Mouse (Mus musculus) spleen, adult 2 months (tissue): ENCODE data around the gene Faap100. TPM values are rescaled to one million over a fixed set of nuclear protein-coding genes. Genes with fewer than 3 reads are reported as not detected.
"Not testable (repeated sequence)": the region's sequence is repeated elsewhere in the genome, so short reads cannot be mapped to it uniquely, and the experiment has no call there.

Experiments
- DNase-seq, 2 experiments: peaks; one replicate each; pipeline versions ENCODE4 v3.0.0 to v3.0.0-alpha.2; 2012 to 2021; ENCODE audit warnings: low spot score in 2 of 2, low read depth in 1 of 2
- H3K27ac ChIP-seq: fragments of 200-500 bp; 2 replicates; pipeline ENCODE4 v1.5.1; 2012; ENCODE audit warnings: low read length, inconsistent platforms; ENCODE audit not compliant: insufficient read depth
- H3K27me3 ChIP-seq: fragments of 200-500 bp; 2 replicates; pipeline ENCODE4 v1.6.1; 2012; ENCODE audit warnings: mild to moderate bottlenecking, moderate library complexity, low read length, inconsistent platforms; ENCODE audit not compliant: control insufficient read depth, insufficient read depth
- H3K36me3 ChIP-seq: fragments of 200-500 bp; 2 replicates; pipeline ENCODE4 v1.6.1; 2012; ENCODE audit warnings: mild to moderate bottlenecking, low read length, inconsistent platforms; ENCODE audit not compliant: control insufficient read depth, insufficient read depth
- H3K4me1 ChIP-seq: fragments of 200-500 bp; 2 replicates; pipeline ENCODE4 v1.6.1; 2011; ENCODE audit warnings: inconsistent platforms; ENCODE audit not compliant: control insufficient read depth, insufficient read depth, insufficient read length
- H3K4me3 ChIP-seq: fragments of 200-500 bp; 2 replicates; pipeline ENCODE4 v1.5.1; 2011; ENCODE audit warnings: mild to moderate bottlenecking, inconsistent platforms; ENCODE audit not compliant: insufficient read depth, insufficient read length; ENCODE audit errors: extremely low read depth
- CTCF ChIP-seq: fragments of 200-500 bp; IDR thresholded peaks from 2 replicates; pipeline ENCODE4 v1.5.1; 2011; ENCODE audit warnings: mild to moderate bottlenecking, inconsistent platforms; ENCODE audit not compliant: insufficient read depth, insufficient read length, insufficient replicate concordance; ENCODE audit errors: extremely low read depth
- POLR2A ChIP-seq: fragments of 200-500 bp; IDR thresholded peaks from 2 replicates; pipeline ENCODE4 v1.6.1; 2011; ENCODE audit warnings: low read depth, low read length, inconsistent platforms
- WGBS: fragments of 180-500 bp; shearing (Covaris S2); methylation state at CpG from one replicate; pipeline ENCODE4 v1.1.7; 2018; 5-methylcytosine and 5-hydroxymethylcytosine counted together
- polyA plus RNA-seq: library from polyadenylated mRNA; depleted of rRNA; stranded (reverse); fragments of >200 nt; gene quantifications from 2 replicates; pipeline ENCODE4 v1.2.3, GENCODE M21; 2012

The Faap100 gene
- polyA plus RNA-seq, 1 experiment: 36.5 TPM

DNA sequence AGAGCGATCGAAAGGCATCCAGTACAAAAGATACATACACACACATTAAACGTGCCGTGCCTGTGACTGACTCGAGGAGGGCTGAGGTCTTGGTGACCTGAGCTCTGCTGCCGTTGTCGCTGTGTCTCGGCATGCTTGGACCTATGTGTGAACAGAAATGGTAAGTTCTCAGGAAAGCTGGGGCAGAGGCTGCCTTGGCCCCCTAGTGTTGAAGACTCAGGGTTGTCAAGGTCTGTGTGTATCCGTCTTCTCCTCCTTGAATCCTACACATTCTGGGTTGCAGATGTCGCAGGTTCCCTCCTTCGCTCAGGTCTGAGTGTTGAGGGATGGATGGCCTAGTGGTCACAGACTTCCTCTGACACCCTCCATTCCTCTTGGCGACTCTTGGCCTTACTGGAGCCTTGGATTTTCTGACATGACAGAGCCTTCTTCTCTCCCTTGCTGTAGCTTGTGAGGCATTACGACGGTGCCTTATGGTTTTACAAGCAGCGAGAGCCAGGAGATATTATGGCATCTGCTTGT is 22.2 kb downstream of the Faap100 start:
- Histone ChIP-seq H3K27me3 (no peaks in the 10 kb centered on the region), H3K4me3 (no peak overlapping the region), H3K4me1 (no peaks in the 10 kb centered on the region; the same call in 1 of the 2 replicates), H3K36me3 (no peaks in the 10 kb centered on the region), H3K27ac (no peak overlapping the region)
- TF ChIP-seq CTCF: no peak
- TF ChIP-seq POLR2A: no peak
- WGBS: 91% methylated on average over 15 of the region's 15 CpGs
- no peak for DNase-seq

DNA sequence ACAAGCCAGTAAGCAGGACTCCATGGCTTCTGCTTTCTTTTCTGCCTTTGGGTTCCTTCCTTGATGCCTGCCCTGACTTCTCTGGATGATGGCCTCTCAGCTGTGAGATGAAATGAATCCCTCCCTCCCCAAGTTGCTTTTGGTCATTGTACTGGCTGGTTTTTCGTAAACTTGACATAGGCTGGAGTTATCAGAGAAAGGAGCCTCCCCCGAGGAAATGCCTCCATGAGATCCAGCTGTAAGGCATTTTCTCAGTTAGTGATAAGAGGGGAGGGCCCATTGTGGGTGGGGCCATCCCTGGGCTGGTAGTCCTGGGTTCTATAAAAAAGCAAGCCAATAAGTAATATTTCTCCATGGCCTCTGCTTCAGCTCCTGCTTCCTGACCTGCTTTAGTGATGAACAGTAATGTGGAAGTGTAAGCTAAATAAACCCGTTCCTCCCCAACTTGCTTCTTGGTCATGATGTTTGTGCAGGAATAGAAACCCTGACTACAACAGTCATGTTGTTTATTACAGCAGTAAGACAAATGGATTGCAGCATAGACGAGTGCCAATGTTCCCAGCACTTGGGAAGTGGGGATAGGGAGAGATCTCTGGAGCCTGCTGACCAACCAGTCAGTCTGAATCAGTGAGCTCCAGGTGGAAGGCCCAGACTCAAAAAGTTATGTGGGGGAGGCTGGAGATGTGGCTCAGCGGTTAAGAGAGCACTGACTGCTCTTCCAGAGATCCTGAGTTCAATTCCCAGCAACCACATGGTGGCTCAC is 23.1 kb downstream of the Faap100 start:
- Histone ChIP-seq H3K4me3 (no peak overlapping the region), H3K4me1 (no peaks in the 10 kb centered on the region; the same call in 1 of the 2 replicates), H3K36me3 (no peaks in the 10 kb centered on the region), H3K27me3 (no peaks in the 10 kb centered on the region), H3K27ac (no peak overlapping the region)
- no peak for DNase-seq
- TF ChIP-seq CTCF (no peak), POLR2A (no peak)
- WGBS: 73% methylated on average over 5 of the region's 5 CpGs

GRCm38 (mm10) chr11:120354304-120355276 is 24.0 kb downstream of the Faap100 start:
- Histone ChIP-seq H3K27me3 (no peaks in the 10 kb centered on the region), H3K27ac (no peak overlapping the region), H3K36me3 (no peaks in the 10 kb centered on the region), H3K4me1 (no peaks in the 10 kb centered on the region; the same call in 1 of the 2 replicates), H3K4me3 (no peak overlapping the region)
- DNase-seq: peak in 1 of 2 experiments; percentile 1
- TF ChIP-seq POLR2A: no peak
- no peak for TF ChIP-seq CTCF
- WGBS: 84% methylated on average over 17 of the region's 17 CpGs

DNA sequence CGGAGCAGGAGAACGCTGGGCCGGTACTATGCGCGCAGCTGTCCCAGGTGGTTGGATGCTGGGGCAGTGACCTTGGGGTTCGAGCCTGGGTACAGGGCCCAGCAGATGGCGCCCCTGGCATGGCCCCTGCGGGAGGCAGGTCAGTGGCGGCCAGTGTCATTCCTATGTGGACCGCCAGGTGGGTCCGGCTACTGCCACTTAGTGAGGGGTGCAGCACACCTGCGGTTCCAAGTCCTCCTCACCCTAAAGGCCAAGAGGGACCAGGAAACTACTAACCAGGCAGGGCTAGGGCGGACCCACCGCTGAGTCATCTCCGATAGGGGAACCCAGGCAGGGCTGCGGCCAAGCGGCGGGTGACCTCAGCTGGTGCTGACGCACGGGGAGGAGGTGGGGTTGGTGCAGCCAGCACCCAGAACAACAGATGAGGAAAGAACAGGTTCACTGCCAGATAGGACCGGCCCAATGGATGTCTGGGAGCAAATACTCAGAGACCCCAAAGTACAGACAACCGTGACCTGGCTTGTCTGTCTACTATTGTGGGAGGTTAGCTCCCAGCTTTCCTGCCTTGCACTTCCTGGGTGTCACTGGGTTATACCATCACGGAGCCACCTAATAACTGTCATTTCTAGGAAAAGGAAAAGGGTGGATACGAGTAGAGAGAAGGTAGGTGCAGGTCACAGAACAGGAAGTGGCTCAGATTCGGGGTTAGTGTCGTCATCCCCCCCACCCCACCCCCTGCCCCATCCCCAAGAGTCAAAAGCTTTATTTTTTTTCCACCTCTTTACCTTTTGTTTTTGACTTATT is 24.9 kb downstream of the Faap100 start:
- Histone ChIP-seq H3K36me3 (no peaks in the 10 kb centered on the region), H3K27ac (peak overlapping the region; percentile 72), H3K27me3 (no peaks in the 10 kb centered on the region), H3K4me1 (no peaks in the 10 kb centered on the region; the same call in 1 of the 2 replicates), H3K4me3 (peak overlapping the region; percentile 22)
- 2% methylated on average over 26 of the region's 26 CpGs for WGBS
- peak; percentile 67 to 89 for DNase-seq
- peak; percentile 78 for TF ChIP-seq CTCF
- TF ChIP-seq POLR2A: no peak

DNA sequence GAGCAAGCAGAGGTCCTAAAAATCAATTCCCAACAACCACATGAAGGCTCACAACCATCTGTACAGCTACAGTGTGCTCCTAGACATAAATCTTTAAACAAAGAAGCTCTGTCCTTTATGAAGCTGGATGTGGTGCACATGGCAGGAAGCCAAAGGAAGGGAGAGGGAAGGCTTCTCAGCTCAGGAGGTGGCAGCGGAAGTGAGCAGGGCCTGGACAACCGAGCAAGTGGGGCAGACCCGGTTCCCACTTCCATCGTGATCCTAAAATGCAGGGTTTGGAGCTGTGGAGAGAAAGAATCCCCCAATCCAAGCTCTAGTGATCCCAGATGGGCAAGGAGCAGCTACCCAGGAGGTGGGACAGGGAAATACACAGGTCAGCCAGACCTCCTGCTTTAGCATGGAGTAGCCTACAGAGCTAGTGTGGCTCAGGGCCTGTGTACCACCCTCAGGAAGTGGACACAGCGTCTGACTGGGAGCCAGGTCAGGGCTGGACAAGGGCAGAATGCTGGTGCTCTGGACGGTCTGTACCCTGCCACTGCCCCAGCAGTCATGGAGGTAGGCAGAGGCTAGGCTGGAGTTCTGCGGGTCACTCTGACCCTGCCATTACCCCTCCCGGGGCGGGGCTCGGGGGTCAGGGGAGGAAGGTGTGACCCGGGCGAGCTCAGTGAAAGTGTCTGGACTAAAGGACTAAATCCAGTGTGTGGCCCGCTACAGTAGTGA is 25.8 kb downstream of the Faap100 start:
- Histone ChIP-seq H3K27me3 (no peaks in the 10 kb centered on the region), H3K4me1 (no peaks in the 10 kb centered on the region; the same call in 1 of the 2 replicates), H3K4me3 (no peak overlapping the region), H3K27ac (peak overlapping the region; percentile 19; the same call in 1 of the 2 replicates), H3K36me3 (peaks cover under 1% of the 10 kb centered on the region; the same call in 1 of the 2 replicates)
- 50% methylated on average over 13 of the region's 13 CpGs for WGBS
- DNase-seq: peak in 1 of 2 experiments; percentile 9
- TF ChIP-seq POLR2A: no peak

DNA sequence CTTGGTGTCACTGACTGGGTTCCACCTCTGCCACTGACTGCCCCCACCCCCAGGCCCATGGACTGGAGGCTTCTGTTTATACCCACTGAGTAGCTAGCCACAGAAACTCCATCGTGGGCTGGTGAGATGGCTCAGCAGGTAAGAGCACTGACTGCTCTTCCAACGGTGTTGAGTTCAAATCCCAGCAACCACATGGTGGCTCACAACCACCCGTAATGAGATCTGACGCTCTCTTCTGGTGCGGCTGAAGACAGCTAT is 26.5 kb downstream of the Faap100 start:
- H3K4me1 ChIP-seq, H3K4me3 ChIP-seq, H3K27me3 ChIP-seq, DNase-seq, H3K36me3 ChIP-seq, H3K27ac ChIP-seq: not testable (repeated sequence)
- 89% methylated on average over 5 of the region's 5 CpGs for WGBS
